Mouse (Mus musculus) MEL (cell line): ENCODE measurements around the gene Ccn1. TPM values are rescaled to one million over a fixed set of nuclear protein-coding genes. Genes with fewer than 3 reads are reported as not detected.

Source experiments
- DNase-seq: peaks from one replicate; pipeline ENCODE4 v3.0.0; 2011; ENCODE audit warnings: low read depth, low spot score
- H3K27ac ChIP-seq: 2 replicates; pipeline ENCODE4 v1.5.1; 2012; ENCODE audit warnings: low read depth, mild to moderate bottlenecking, control low read depth, low read length, moderate library complexity; ENCODE audit not compliant: control insufficient read depth
- H3K27me3 ChIP-seq, 2 experiments: fragments of 150-350 bp in 1 of 2; sonication (generic) in 1 of 2; 2 replicates each; pipeline ENCODE4 v1.6.1; 2012; ENCODE audit warnings: low read length in 2 of 2, mild to moderate bottlenecking in 2 of 2, improper control_type of control experiment in 1 of 2, moderate library complexity in 1 of 2; ENCODE audit not compliant: insufficient read depth in 2 of 2, control insufficient read depth in 1 of 2
- H3K36me3 ChIP-seq, 2 experiments: 2 replicates each; pipeline ENCODE4 v1.6.1; 2012 to 2014; ENCODE audit warnings: low read length in 2 of 2, improper control_type of control experiment in 1 of 2, inconsistent platforms in 1 of 2, mild to moderate bottlenecking in 1 of 2; ENCODE audit not compliant: insufficient read depth in 2 of 2, control insufficient read depth in 1 of 2
- H3K4me1 ChIP-seq, 2 experiments: fragments of 150-350 bp in 1 of 2; sonication (generic) in 1 of 2; 2 replicates each; pipeline ENCODE4 v1.6.1; 2012; ENCODE audit warnings: low read length in 2 of 2, improper control_type of control experiment in 1 of 2, mild to moderate bottlenecking in 1 of 2; ENCODE audit not compliant: insufficient read depth in 2 of 2, control insufficient read depth in 1 of 2
- H3K4me3 ChIP-seq, 2 experiments: fragments of 150-350 bp in 1 of 2; sonication (generic) in 1 of 2; 2 replicates each; pipeline ENCODE4 v1.5.1; 2012; ENCODE audit warnings: low read depth in 2 of 2, low read length in 2 of 2, mild to moderate bottlenecking in 2 of 2, moderate library complexity in 2 of 2, control low read depth in 1 of 2, improper control_type of control experiment in 1 of 2; ENCODE audit not compliant: control insufficient read depth in 1 of 2, insufficient read depth in 1 of 2
- H3K79me2 ChIP-seq: 2 replicates; pipeline ENCODE4 v1.6.1; 2012; ENCODE audit warnings: mild to moderate bottlenecking, low read length, moderate library complexity; ENCODE audit not compliant: control insufficient read depth, poor library complexity, insufficient read depth
- H3K9ac ChIP-seq: 2 replicates; pipeline ENCODE4 v1.6.1; 2012; ENCODE audit warnings: low read depth, mild to moderate bottlenecking, control low read depth, low read length, moderate library complexity; ENCODE audit not compliant: control insufficient read depth, poor library complexity, severe bottlenecking
- H3K9me3 ChIP-seq: fragments of 150-350 bp; sonication (generic); replicated peaks from 2 replicates; pipeline ENCODE4 v1.6.1; 2012; ENCODE audit warnings: mild to moderate bottlenecking, low read length, improper control_type of control experiment, moderate library complexity; ENCODE audit not compliant: insufficient read depth
- CHD1 ChIP-seq: IDR thresholded peaks from 2 replicates; pipeline ENCODE4 v1.6.1; 2012; ENCODE audit warnings: low read depth, mild to moderate bottlenecking, inconsistent platforms, low read length, improper control_type of control experiment
- EP300 ChIP-seq, 2 experiments: IDR thresholded peaks; 2 replicates each; pipeline ENCODE4 v1.6.1; 2011; ENCODE audit warnings: improper control_type of control experiment in 2 of 2, low read length in 2 of 2, low read depth in 1 of 2, mild to moderate bottlenecking in 1 of 2
- GABPA ChIP-seq: IDR thresholded peaks from 2 replicates; pipeline ENCODE4 v1.6.1; 2012; ENCODE audit warnings: low read depth, mild to moderate bottlenecking, inconsistent platforms, low read length, improper control_type of control experiment, moderate library complexity
- HCFC1 ChIP-seq: IDR thresholded peaks from 2 replicates; pipeline ENCODE4 v1.6.1; 2012; ENCODE audit warnings: low read depth, mild to moderate bottlenecking, inconsistent platforms, low read length, improper control_type of control experiment, moderate library complexity
- JUND ChIP-seq: IDR thresholded peaks from 2 replicates; pipeline ENCODE4 v1.6.1; 2011; ENCODE audit warnings: low read depth, mild to moderate bottlenecking, improper control_type of control experiment, low read length
- MAZ ChIP-seq: IDR thresholded peaks from 2 replicates; pipeline ENCODE4 v1.6.1; 2012; ENCODE audit warnings: low read depth, mild to moderate bottlenecking, inconsistent platforms, low read length, improper control_type of control experiment
- MXI1 ChIP-seq: IDR thresholded peaks from 2 replicates; pipeline ENCODE4 v1.6.1; 2011; ENCODE audit warnings: mild to moderate bottlenecking, low read depth, low read length, improper control_type of control experiment
- MYC ChIP-seq: IDR thresholded peaks from 2 replicates; pipeline ENCODE4 v1.6.1; 2011; ENCODE audit warnings: low read depth, mild to moderate bottlenecking, low read length, improper control_type of control experiment, moderate library complexity
- NRF1 ChIP-seq: IDR thresholded peaks from 2 replicates; pipeline ENCODE4 v1.6.1; 2014; ENCODE audit warnings: low read depth, mild to moderate bottlenecking, inconsistent platforms, low read length, improper control_type of control experiment, moderate library complexity; ENCODE audit not compliant: poor library complexity, insufficient read depth, severe bottlenecking
- RCOR1 ChIP-seq: IDR thresholded peaks from 2 replicates; pipeline ENCODE4 v1.6.1; 2012; ENCODE audit warnings: low read depth, mild to moderate bottlenecking, inconsistent platforms, low read length, improper control_type of control experiment
- SMC3 ChIP-seq: IDR thresholded peaks from 2 replicates; pipeline ENCODE4 v1.6.1; 2011; ENCODE audit warnings: low read depth, low read length, improper control_type of control experiment
- TAL1 ChIP-seq: IDR thresholded peaks from 2 replicates; pipeline ENCODE4 v1.6.1; 2012; ENCODE audit warnings: mild to moderate bottlenecking, inconsistent platforms, low read length, moderate library complexity, mixed read lengths
- TBP ChIP-seq: IDR thresholded peaks from 2 replicates; pipeline ENCODE4 v1.8.0; 2011; ENCODE audit warnings: low read depth, low read length, improper control_type of control experiment
- UBTF ChIP-seq: IDR thresholded peaks from 2 replicates; pipeline ENCODE4 v1.6.1; 2012; ENCODE audit warnings: low read depth, mild to moderate bottlenecking, inconsistent platforms, low read length, improper control_type of control experiment, moderate library complexity, borderline replicate concordance; ENCODE audit not compliant: insufficient read depth
- USF1 ChIP-seq: IDR thresholded peaks from 2 replicates; pipeline ENCODE4 v1.6.1; 2014; ENCODE audit warnings: low read depth, mild to moderate bottlenecking, inconsistent platforms, low read length, improper control_type of control experiment, moderate library complexity
- USF2 ChIP-seq, 2 experiments: IDR thresholded peaks; 2 replicates each; pipeline ENCODE4 v1.6.1; 2011 to 2012; ENCODE audit warnings: improper control_type of control experiment in 2 of 2, low read length in 2 of 2, borderline replicate concordance in 1 of 2, inconsistent platforms in 1 of 2, low read depth in 1 of 2, mild to moderate bottlenecking in 1 of 2; ENCODE audit not compliant: insufficient read depth in 1 of 2
- ZMIZ1 ChIP-seq: IDR thresholded peaks from 2 replicates; pipeline ENCODE4 v1.6.1; 2012; ENCODE audit warnings: low read depth, mild to moderate bottlenecking, inconsistent platforms, low read length, improper control_type of control experiment, moderate library complexity
- ZNF384 ChIP-seq: IDR thresholded peaks from 2 replicates; pipeline ENCODE4 v1.6.1; 2012; ENCODE audit warnings: low read depth, mild to moderate bottlenecking, inconsistent platforms, low read length, improper control_type of control experiment
- polyA plus RNA-seq, 2 experiments: library from polyadenylated mRNA; stranded (reverse) in 1 of 2; unstranded in 1 of 2; fragments of >175 nt in 1 of 2; fragments of >200 nt in 1 of 2; gene quantifications; 2 replicates each; pipeline versions ENCODE4 v1.2.1 to v1.2.4; 2012; ENCODE audit warnings: low replicate concordance in 2 of 2, low read depth in 1 of 2; ENCODE audit not compliant: insufficient read length in 2 of 2, insufficient read depth in 1 of 2, missing spikeins in 1 of 2
- total RNA-seq: library from RNA; depleted of rRNA; stranded (reverse); fragments of 300-350 nt; gene quantifications from 2 replicates; pipeline ENCODE4 v1.2.3, GENCODE M21; 2012

Ccn1 gene
- total and polyA plus RNA-seq, 3 experiments, result not detected

GRCm38 (mm10) chr3:145654944-145655343 lies 5.2 kb upstream of the Ccn1 start:
- no peaks in the 10 kb centered on the region; a peak in 1 of 4 replicates for H3K27me3 ChIP-seq
- H3K27ac ChIP-seq, result no peak overlapping the region
- DNase-seq, result no peak
- no peaks in the 10 kb centered on the region for H3K9me3 ChIP-seq
- H3K4me1 ChIP-seq, result no peaks in the 10 kb centered on the region
- H3K4me3 ChIP-seq, result no peak overlapping the region
- TF ChIP-seq GABPA (no peak), MYC (no peak), SMC3 (no peak), HCFC1 (no peak)
- TF ChIP-seq, all 39 proteins: peak for 0
- no peak overlapping the region for H3K9ac ChIP-seq
- no peaks in the 10 kb centered on the region for H3K79me2 ChIP-seq
- H3K36me3 ChIP-seq, result no peaks in the 10 kb centered on the region

- TF ChIP-seq RCOR1 (no peak), NRF1 (no peak)
- Histone ChIP-seq H3K27ac (no peak overlapping the region), H3K27me3 (no peaks in the 10 kb centered on the region; a peak in 1 of 4 replicates), H3K4me1 (no peaks in the 10 kb centered on the region), H3K9me3 (no peaks in the 10 kb centered on the region), H3K36me3 (no peaks in the 10 kb centered on the region), H3K4me3 (no peak overlapping the region), H3K79me2 (no peaks in the 10 kb centered on the region), H3K9ac (no peak overlapping the region)
- DNase-seq, result no peak
Observed at GRCm38 (mm10) chr3:145654028-145654427, 4.2 kb upstream of the Ccn1 start.

GRCm38 (mm10) chr3:145653191-145653940 lies 3.6 kb upstream of the Ccn1 start:
- no peak overlapping the region for H3K4me3 ChIP-seq
- no peaks in the 10 kb centered on the region for H3K79me2 ChIP-seq
- no peaks in the 10 kb centered on the region for H3K4me1 ChIP-seq
- TF ChIP-seq EP300 (IDR thresholded peaks at IDR 0.05; ENCODE audit: low read depth in 1 of 2, low read length in 2 of 2) (no peak), ZMIZ1 (no peak), SMC3 (no peak), TAL1 (no peak), CHD1 (no peak), TBP (no peak), ZNF384 (no peak), USF1 (no peak), GABPA (no peak), MXI1 (no peak), UBTF (no peak), JUND (no peak), MAZ (no peak), USF2 (IDR thresholded peaks at IDR 0.05; ENCODE audit: borderline replicate concordance in 1 of 2, insufficient read depth in 1 of 2, low read depth in 1 of 2, low read length in 2 of 2) (no peak)
- no peak overlapping the region for H3K27ac ChIP-seq
- H3K9me3 ChIP-seq, result no peaks in the 10 kb centered on the region
- H3K27me3 ChIP-seq, result no peaks in the 10 kb centered on the region; a peak in 1 of 4 replicates
- H3K9ac ChIP-seq, result no peak overlapping the region
- H3K36me3 ChIP-seq, result no peaks in the 10 kb centered on the region
- DNase-seq, result no peak
